9 mouse cellular contexts compared by ENCODE assay signal in genomic region chr7:72239782-72240493, GRCm38 (mm10).
DNase-seq lines count a peak whose midpoint lies in the region; ATAC-seq and TF ChIP-seq lines count a peak whose summit lies in the region.
"Had no signal": no experiment of that assay in that cellular context is flagged by ENCODE, and none has a peak within 500 bp of the region (broad histone marks: within the 10 kb centered on the region; RNA-seq: fewer than 3 reads in every experiment).

No protein-coding gene starts in this region.

- H3K27ac ChIP-seq in forebrain, embryonic 13.5 days = no peak overlapping the region
- H3K27ac ChIP-seq in lung, postnatal 0 days (ENCODE audit: low read length) = no peak overlapping the region
- H3K27ac ChIP-seq: stomach, embryonic 15.5 days had no signal

- peak; percentile 92 for TF ChIP-seq CTCF in lung, postnatal 0 days (IDR thresholded peaks at IDR 0.05)

- H3K9ac ChIP-seq in forebrain, embryonic 13.5 days = no peak overlapping the region
- H3K9ac ChIP-seq in lung, postnatal 0 days (replicated peaks; ENCODE audit: low read depth) = no peak overlapping the region
- H3K9ac ChIP-seq: stomach, embryonic 15.5 days had no signal

- H3K4me1 ChIP-seq in forebrain, embryonic 13.5 days = no peaks in the 10 kb centered on the region
- H3K4me1 ChIP-seq in lung, postnatal 0 days (ENCODE audit: insufficient read depth, low read depth, low read length) = no peaks in the 10 kb centered on the region
- H3K4me1 ChIP-seq: stomach, embryonic 15.5 days had no signal

- no peak for TF ChIP-seq EP300 in lung, postnatal 0 days (IDR thresholded peaks at IDR 0.05)

- no peak overlapping the region for H3K4me3 ChIP-seq in forebrain, embryonic 13.5 days
- no peak overlapping the region for H3K4me3 ChIP-seq in lung, postnatal 0 days (ENCODE audit: low read depth, low read length)
- H3K4me3 ChIP-seq: stomach, embryonic 15.5 days had no signal

- no peak for ATAC-seq in frontal cortex, adult (ENCODE audit: low TSS enrichment)
- peak; percentile 63; the same call in 1 of the 2 replicates for ATAC-seq in forebrain, embryonic 13.5 days
- ATAC-seq in lung, postnatal 0 days = 0 out of 2 replicates have a peak, but pooled peaks have one; percentile 16

- DNase-seq in frontal cortex, adult 2 months (ENCODE audit: extremely low spot score in 1 of 2, low spot score in 1 of 2) = peak; percentile 9 to 84
- peak; percentile 24 for DNase-seq in urinary bladder, postnatal 25 days (ENCODE audit: low spot score)
- DNase-seq in urinary bladder, adult 2 months (ENCODE audit: low spot score) = no peak
- DNase-seq in kidney, adult 9 months = peak; percentile 65
- DNase-seq in lung, postnatal 0 days (ENCODE audit: low spot score) = peak; percentile 72
- DNase-seq in thymus, postnatal 10 days (ENCODE audit: low spot score in 2 of 2) = peak; percentile 12 to 46

- no peaks in the 10 kb centered on the region for H3K27me3 ChIP-seq in forebrain, embryonic 13.5 days
- no peaks in the 10 kb centered on the region for H3K27me3 ChIP-seq in lung, postnatal 0 days (replicated peaks; ENCODE audit: insufficient read depth, low read length)
- H3K27me3 ChIP-seq: stomach, embryonic 15.5 days had no signal

- no peak overlapping the region for H3K4me2 ChIP-seq in forebrain, embryonic 13.5 days
- no peak overlapping the region for H3K4me2 ChIP-seq in lung, postnatal 0 days (replicated peaks; ENCODE audit: low read depth, low read length)
- H3K4me2 ChIP-seq: stomach, embryonic 15.5 days had no signal

- no peaks in the 10 kb centered on the region for H3K9me3 ChIP-seq in forebrain, embryonic 13.5 days (replicated peaks)
- no peaks in the 10 kb centered on the region for H3K9me3 ChIP-seq in lung, postnatal 0 days (ENCODE audit: low read length)
- H3K9me3 ChIP-seq: stomach, embryonic 15.5 days had no signal

- no peaks in the 10 kb centered on the region for H3K36me3 ChIP-seq in forebrain, embryonic 13.5 days (ENCODE audit: poor library complexity, severe bottlenecking)
- H3K36me3 ChIP-seq in lung, postnatal 0 days (ENCODE audit: insufficient read depth, low read length) = 0 out of 2 replicates have a peak, but pooled peaks cover 3% of the 10 kb centered on the region
- H3K36me3 ChIP-seq: stomach, embryonic 15.5 days had no signal

- WGBS in forebrain, embryonic 13.5 days = 37% methylated on average over 3 of the region's 3 CpGs
- 26% methylated on average over 3 of the region's 3 CpGs for WGBS in lung, postnatal 0 days
